Mouse (Mus musculus): ENCODE measurements at regions not wholly inside any gene's neighbourhood (a gene's known extent, or its start where the extent isn't known, plus 50 kb on each side); places are given as distances from the start of the nearest gene placed in this dataset.

DNA sequence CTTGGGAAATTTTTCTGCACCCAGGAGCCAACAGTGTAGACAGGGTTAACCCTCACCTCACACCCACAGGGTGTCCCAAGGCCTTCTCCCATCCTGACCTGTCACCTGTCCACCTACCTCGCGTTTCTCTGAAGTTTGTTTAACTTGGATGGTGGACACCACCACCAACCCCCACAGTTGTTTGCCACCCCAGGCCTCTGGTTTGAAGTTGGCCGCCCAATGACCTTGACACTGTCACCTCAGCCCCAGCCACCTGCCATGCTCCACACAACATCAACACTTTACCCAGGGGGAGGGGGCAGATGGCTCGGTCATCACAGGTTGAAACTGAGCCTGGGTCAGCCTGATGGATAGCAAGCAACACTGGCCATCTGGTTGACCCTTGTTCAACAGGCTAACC lies 332.7 kb upstream of the Tbx3 start:
- H3K27me3 ChIP-seq: no peaks in the 10 kb centered on the region
- 87% methylated on average over 4 of the region's 4 CpGs for WGBS

DNA sequence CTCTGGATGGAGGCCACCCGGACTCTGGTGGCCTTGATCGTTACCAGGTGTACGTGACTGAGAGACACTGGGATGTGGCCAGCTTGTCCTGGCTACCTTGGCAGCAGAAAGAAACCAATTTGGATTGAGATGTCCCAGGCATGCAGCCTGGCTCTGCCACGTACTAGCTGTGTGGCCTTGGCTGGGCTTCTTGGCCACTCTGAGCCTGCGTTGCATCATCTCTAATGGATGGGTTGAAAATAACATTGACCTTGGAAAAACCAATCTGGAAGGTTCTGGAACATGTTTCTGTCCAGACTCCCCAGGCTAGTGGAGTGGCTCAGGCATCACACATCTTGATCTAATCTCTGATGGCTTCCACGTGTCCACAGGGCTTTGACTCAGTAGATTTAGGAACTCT lies 331.8 kb upstream of the Tbx3 start:
- H3K4me3 ChIP-seq: no peak overlapping the region
- 92% methylated on average over 6 of the region's 6 CpGs for WGBS
- H3K4me2 ChIP-seq (replicated peaks): no peak overlapping the region
- H3K9ac ChIP-seq: no peak overlapping the region
- H3K36me3 ChIP-seq: no peaks in the 10 kb centered on the region
- no peaks in the 10 kb centered on the region for H3K27me3 ChIP-seq
- no peak overlapping the region for H3K27ac ChIP-seq
- no peaks in the 10 kb centered on the region for H3K9me3 ChIP-seq
- no peaks in the 10 kb centered on the region for H3K4me1 ChIP-seq
- no peak for ATAC-seq (ENCODE audit: insufficient number of reproducible peaks, insufficient read depth, low FRiP score, low TSS enrichment)

More for the DNA sequence above, 332.7 kb upstream of the Tbx3 start:
- Histone ChIP-seq H3K4me2 (replicated peaks) (no peak overlapping the region), H3K9me3 (no peaks in the 10 kb centered on the region), H3K4me1 (no peaks in the 10 kb centered on the region), H3K9ac (no peak overlapping the region), H3K4me3 (no peak overlapping the region), H3K36me3 (no peaks in the 10 kb centered on the region), H3K27ac (no peak overlapping the region)
- ATAC-seq (ENCODE audit: insufficient number of reproducible peaks, insufficient read depth, low FRiP score, low TSS enrichment): no peak

DNA sequence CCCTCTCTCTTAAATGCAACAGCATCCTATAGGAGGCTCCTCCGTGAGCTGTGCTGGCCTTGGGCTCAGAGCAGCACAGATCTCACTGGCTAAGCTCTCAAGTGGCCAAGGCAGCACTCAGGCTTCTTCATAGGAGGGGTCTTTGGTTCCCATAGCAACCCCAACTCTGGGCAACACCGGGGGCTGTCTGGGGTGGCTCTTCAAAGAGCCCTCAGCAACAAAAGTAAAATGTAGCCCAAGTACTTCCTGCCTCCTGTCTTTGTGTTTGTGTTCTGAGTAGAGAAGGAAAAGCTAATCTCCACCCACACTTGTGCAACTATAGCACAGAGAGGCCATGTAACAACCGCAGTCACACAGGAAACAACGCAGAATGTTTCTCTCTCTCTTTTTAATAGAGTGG lies 322.2 kb upstream of the Tbx3 start:
- H3K27me3 ChIP-seq: no peaks in the 10 kb centered on the region

DNA sequence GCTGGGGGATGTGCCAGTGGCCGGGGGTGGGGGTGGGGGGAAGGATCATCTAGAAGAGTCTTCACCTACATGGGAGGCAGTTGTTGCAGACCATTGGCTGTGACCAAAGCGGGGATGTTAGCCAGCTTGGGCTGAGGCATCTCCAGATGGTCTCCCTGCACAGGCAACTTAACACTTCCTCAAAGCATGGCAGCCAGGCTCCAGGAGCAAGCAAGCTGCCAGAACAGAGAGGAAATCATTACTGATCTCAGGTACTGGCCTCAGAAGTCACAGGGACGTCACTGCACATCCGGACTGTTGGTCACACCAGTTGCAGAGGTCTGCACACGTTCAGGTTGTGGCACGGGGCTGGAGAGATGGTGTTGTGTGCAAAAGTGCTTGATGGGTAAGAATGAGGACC lies 321.1 kb upstream of the Tbx3 start:
- H3K27me3 ChIP-seq: no peaks in the 10 kb centered on the region
- H3K4me1 ChIP-seq: 0 out of 2 replicates have a peak, but pooled peaks cover 3% of the 10 kb centered on the region
- no peaks in the 10 kb centered on the region for H3K36me3 ChIP-seq
- ATAC-seq (ENCODE audit: insufficient number of reproducible peaks, insufficient read depth, low FRiP score, low TSS enrichment): no peak
- 77% methylated on average over 6 of the region's 6 CpGs for WGBS
- no peak overlapping the region for H3K4me2 ChIP-seq (replicated peaks)
- H3K9ac ChIP-seq: no peak overlapping the region
- H3K4me3 ChIP-seq: no peak overlapping the region
- H3K27ac ChIP-seq: no peak overlapping the region
- H3K9me3 ChIP-seq: no peaks in the 10 kb centered on the region

More for the DNA sequence above, 322.2 kb upstream of the Tbx3 start:
- H3K4me1 ChIP-seq: 0 out of 2 replicates have a peak, but pooled peaks cover 3% of the 10 kb centered on the region
- no peak overlapping the region for H3K4me3 ChIP-seq
- ATAC-seq (ENCODE audit: insufficient number of reproducible peaks, insufficient read depth, low FRiP score, low TSS enrichment): no peak
- no peaks in the 10 kb centered on the region for H3K9me3 ChIP-seq
- H3K4me2 ChIP-seq (replicated peaks): no peak overlapping the region
- 57% methylated on average over 4 of the region's 4 CpGs for WGBS
- H3K36me3 ChIP-seq: no peaks in the 10 kb centered on the region
- H3K27ac ChIP-seq: no peak overlapping the region
- H3K9ac ChIP-seq: no peak overlapping the region

DNA sequence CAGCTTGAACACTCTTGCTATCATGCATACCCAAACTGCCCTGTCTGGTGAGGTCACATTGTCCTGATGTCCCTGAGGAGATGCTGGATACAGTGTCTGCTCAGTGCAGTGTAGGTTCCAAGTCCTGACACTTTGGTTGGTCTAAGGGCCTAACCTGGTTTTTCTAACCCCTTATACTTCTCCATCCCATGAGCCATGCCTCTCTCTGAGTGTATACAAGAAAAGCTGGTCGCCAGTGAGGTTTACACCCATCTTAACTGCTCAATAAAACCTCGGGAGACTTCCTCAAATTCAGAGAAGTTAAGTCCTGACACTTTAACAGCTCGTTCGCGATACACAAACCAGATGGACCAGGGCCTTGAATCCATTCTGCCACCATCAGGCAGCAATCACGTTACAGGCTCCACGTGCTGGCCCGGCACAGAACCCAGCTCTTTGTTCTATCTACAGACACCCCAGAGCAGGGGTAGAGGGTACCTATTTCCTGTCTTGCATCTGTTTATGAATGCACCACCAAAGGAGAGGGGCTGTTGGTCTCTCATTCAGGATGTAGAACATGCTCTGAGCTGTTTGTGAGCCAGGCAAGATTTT lies 320.0 kb upstream of the Tbx3 start:
- no peak; the same call in 1 of the 2 replicates for ATAC-seq (ENCODE audit: insufficient number of reproducible peaks, insufficient read depth, low FRiP score, low TSS enrichment)
- Histone ChIP-seq H3K9ac (no peak overlapping the region), H3K27me3 (no peaks in the 10 kb centered on the region), H3K4me1 (0 out of 2 replicates have a peak, but pooled peaks cover 3% of the 10 kb centered on the region), H3K9me3 (no peaks in the 10 kb centered on the region), H3K4me2 (replicated peaks) (no peak overlapping the region), H3K4me3 (no peak overlapping the region), H3K36me3 (no peaks in the 10 kb centered on the region), H3K27ac (no peak overlapping the region)
- 56% methylated on average over 8 of the region's 8 CpGs for WGBS

DNA sequence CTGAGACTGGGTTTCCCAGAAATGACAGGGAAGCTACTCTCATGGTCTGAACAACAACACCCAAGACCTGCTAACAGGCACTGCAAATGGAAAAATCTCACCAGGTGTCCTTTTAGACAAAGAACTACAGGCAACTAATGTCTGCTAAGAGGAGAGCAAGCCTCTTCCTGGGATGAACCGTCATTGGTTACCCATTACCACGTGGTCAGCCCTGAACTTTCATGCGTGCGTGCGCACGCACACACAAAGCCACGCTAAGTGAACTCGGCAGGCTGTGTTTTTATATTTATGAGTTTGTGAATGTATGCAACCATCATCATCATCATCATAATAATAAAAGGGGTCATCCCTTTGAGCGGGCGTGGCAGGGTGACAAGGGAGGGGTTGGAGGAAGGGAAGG lies 315.0 kb upstream of the Tbx3 start:
- no peak overlapping the region for H3K4me3 ChIP-seq
- no peak overlapping the region for H3K9ac ChIP-seq
- H3K9me3 ChIP-seq: no peaks in the 10 kb centered on the region
- 90% methylated on average over 10 of the region's 10 CpGs for WGBS
- no peaks in the 10 kb centered on the region for H3K4me1 ChIP-seq
- no peak for ATAC-seq (ENCODE audit: insufficient number of reproducible peaks, insufficient read depth, low FRiP score, low TSS enrichment)
- H3K36me3 ChIP-seq: no peaks in the 10 kb centered on the region
- H3K27ac ChIP-seq: no peak overlapping the region
- no peak overlapping the region for H3K4me2 ChIP-seq (replicated peaks)
- H3K27me3 ChIP-seq: no peaks in the 10 kb centered on the region

DNA sequence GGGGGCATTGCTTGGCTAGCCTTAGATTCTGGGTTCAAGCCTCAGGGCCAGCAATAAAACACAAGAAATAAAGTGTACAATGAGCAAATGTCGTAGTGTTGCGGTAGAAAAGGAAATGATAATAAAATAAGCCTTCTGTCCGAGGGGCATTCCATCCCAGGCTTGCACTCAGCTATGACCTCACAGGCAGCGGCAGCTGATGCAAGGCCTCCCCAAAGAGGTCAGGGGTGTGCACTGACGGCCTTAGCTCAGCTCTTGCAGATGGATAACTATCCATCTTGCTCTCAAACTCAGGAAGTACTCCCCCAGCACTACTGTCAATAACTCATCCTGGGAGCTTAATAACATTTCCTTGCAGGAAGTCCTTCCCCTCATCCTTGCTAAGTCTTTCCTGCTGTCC lies 314.4 kb upstream of the Tbx3 start:
- no peaks in the 10 kb centered on the region for H3K36me3 ChIP-seq
- no peak overlapping the region for H3K4me2 ChIP-seq (replicated peaks)
- H3K9ac ChIP-seq: no peak overlapping the region
- no peaks in the 10 kb centered on the region for H3K4me1 ChIP-seq
- H3K4me3 ChIP-seq: no peak overlapping the region
- no peak overlapping the region for H3K27ac ChIP-seq
- H3K9me3 ChIP-seq: no peaks in the 10 kb centered on the region
- no peaks in the 10 kb centered on the region for H3K27me3 ChIP-seq
- 64% methylated on average over 5 of the region's 5 CpGs for WGBS
- ATAC-seq (ENCODE audit: insufficient number of reproducible peaks, insufficient read depth, low FRiP score, low TSS enrichment): no peak

DNA sequence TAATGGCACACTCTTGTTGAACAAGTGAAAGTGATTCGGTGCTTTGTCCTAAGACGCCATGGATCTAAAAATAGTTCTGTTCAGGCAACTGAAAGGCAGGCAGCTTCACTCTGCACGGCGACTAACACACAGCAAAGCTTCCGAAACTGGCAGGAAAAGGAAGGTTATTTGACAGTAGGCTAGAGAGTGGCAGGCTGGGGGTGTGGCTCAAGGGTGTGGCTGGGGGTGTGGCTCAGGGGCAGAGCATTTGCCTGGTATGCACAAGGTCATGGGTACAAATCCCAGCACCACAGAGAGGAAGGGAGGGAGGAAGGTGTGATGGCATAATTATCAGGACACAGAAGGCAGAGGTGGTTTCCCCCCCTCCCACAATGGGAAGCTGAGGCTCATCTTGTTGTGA lies 310.8 kb upstream of the Tbx3 start:
- WGBS: 56% methylated on average over 5 of the region's 5 CpGs
- Histone ChIP-seq H3K4me2 (replicated peaks) (no peak overlapping the region), H3K27ac (no peak overlapping the region), H3K9ac (no peak overlapping the region), H3K9me3 (no peaks in the 10 kb centered on the region), H3K27me3 (no peaks in the 10 kb centered on the region), H3K4me3 (no peak overlapping the region), H3K4me1 (0 out of 2 replicates have a peak, but pooled peaks cover 2% of the 10 kb centered on the region), H3K36me3 (no peaks in the 10 kb centered on the region)
- ATAC-seq (ENCODE audit: insufficient number of reproducible peaks, insufficient read depth, low FRiP score, low TSS enrichment): no peak

DNA sequence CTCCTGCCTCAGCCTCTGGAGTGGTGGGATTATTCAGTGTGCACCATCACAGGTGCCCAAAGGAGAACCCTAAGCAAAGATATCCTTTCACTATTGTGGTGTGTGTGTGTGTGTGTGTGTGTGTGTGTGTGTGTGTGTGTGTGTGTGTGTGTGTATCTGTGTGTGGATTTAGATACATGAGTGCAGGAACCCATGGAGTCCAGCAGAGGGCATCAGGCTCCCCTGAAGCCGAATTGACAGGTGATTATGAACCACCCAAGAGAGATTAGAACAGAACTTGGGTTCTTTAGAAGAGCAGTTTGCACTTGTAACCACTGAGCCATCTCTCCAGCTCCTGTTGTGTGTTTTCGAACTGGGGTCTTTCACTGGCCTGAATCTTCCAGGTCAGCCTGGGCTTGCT lies 310.1 kb upstream of the Tbx3 start:
- Histone ChIP-seq H3K27ac (no peak overlapping the region), H3K27me3 (no peaks in the 10 kb centered on the region), H3K4me3 (no peak overlapping the region), H3K36me3 (no peaks in the 10 kb centered on the region), H3K4me2 (replicated peaks) (no peak overlapping the region), H3K4me1 (0 out of 2 replicates have a peak, but pooled peaks cover 3% of the 10 kb centered on the region), H3K9ac (no peak overlapping the region), H3K9me3 (no peaks in the 10 kb centered on the region)
- 88% methylated on average over 2 of the region's 2 CpGs for WGBS
- ATAC-seq (ENCODE audit: insufficient number of reproducible peaks, insufficient read depth, low FRiP score, low TSS enrichment): no peak

DNA sequence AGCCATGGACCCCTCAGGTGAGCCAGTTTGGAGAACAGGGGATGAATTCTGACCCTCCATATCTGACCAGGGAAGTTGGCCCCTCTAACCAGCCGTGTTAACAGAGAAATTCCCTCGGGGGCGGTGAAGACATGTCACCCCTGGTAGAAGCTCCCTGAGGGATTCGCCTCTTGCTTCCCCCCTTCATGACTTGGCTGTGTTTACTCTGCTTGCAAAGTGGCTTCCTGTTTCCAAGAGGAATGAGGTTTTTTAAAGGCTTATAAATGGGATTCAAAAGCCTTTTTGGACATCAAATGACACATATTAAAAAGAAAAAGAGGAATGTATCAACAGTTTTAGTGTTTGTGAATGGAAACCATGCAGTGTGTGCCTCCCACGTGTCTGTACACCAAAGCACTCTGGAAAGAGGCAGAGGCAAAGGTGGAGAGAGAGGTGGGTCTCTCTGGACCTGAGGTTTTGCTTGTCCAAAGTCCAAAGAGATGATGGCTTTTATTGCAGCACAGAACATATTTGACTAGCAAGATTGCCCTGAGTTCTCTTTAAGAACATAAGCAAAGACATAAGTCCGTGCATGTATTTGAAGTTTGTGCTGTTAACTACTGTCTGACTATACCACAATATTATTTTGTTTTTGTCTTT lies 308.9 kb upstream of the Tbx3 start:
- no peaks in the 10 kb centered on the region for H3K27me3 ChIP-seq

DNA sequence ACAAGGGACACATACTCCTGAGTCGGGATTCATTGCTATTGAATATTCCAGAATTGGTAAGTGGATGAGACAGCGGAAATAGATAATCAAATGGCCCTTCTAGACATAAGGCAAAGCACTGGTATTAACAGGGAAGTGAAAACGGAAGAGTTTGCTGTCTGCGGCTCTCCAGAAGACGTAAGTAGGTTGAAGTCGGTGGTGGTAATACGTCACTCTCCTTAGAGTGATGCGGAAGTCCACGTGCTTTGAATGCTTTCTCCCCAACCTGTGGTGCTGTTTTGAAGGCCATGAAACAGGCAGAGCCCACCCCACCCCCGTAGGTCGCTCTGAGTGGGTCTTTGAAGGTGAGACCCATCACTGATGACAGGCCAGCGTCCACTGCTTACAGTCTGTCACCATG lies 308.0 kb upstream of the Tbx3 start:
- Histone ChIP-seq H3K4me1 (0 out of 2 replicates have a peak, but pooled peaks cover 3% of the 10 kb centered on the region), H3K9me3 (no peaks in the 10 kb centered on the region), H3K27me3 (no peaks in the 10 kb centered on the region), H3K4me2 (replicated peaks) (no peak overlapping the region), H3K4me3 (no peak overlapping the region), H3K27ac (no peak overlapping the region), H3K36me3 (no peaks in the 10 kb centered on the region), H3K9ac (no peak overlapping the region)
- WGBS: 78% methylated on average over 12 of the region's 12 CpGs
- ATAC-seq (ENCODE audit: insufficient number of reproducible peaks, insufficient read depth, low FRiP score, low TSS enrichment): no peak

More for the DNA sequence above, 308.9 kb upstream of the Tbx3 start:
- H3K9ac ChIP-seq: no peak overlapping the region
- H3K9me3 ChIP-seq: no peaks in the 10 kb centered on the region
- no peaks in the 10 kb centered on the region for H3K36me3 ChIP-seq
- no peak for ATAC-seq (ENCODE audit: insufficient number of reproducible peaks, insufficient read depth, low FRiP score, low TSS enrichment)
- no peak overlapping the region for H3K4me2 ChIP-seq (replicated peaks)
- H3K4me1 ChIP-seq: 0 out of 2 replicates have a peak, but pooled peaks cover 3% of the 10 kb centered on the region
- no peak overlapping the region for H3K27ac ChIP-seq
- no peak overlapping the region for H3K4me3 ChIP-seq
- 71% methylated on average over 6 of the region's 6 CpGs for WGBS

DNA sequence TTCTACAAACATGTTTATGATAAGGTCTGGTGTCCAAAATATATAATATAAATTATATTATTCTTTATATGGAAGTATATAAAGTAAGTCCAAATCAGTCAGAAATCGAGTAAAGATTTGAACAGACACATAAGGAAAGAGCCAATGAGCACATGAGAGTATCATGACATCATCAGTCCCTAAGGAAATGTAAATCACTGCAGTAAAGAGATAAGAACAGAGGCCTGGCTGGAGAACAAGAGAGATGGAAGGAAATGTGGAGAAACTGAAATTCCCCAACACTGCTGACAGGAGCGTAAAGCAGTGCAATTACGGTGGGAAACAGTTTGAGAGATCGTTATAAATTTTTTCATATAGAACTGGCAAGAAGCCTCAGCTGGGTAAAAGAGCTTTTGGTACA lies 306.2 kb upstream of the Tbx3 start:
- Histone ChIP-seq H3K4me2 (replicated peaks) (no peak overlapping the region), H3K9ac (no peak overlapping the region), H3K4me1 (0 out of 2 replicates have a peak, but pooled peaks cover 3% of the 10 kb centered on the region), H3K36me3 (no peaks in the 10 kb centered on the region), H3K4me3 (no peak overlapping the region), H3K9me3 (no peaks in the 10 kb centered on the region), H3K27ac (no peak overlapping the region), H3K27me3 (no peaks in the 10 kb centered on the region)
- 66% methylated on average over 4 of the region's 4 CpGs for WGBS
- ATAC-seq (ENCODE audit: insufficient number of reproducible peaks, insufficient read depth, low FRiP score, low TSS enrichment): no peak
